In the genomic region with DNA sequence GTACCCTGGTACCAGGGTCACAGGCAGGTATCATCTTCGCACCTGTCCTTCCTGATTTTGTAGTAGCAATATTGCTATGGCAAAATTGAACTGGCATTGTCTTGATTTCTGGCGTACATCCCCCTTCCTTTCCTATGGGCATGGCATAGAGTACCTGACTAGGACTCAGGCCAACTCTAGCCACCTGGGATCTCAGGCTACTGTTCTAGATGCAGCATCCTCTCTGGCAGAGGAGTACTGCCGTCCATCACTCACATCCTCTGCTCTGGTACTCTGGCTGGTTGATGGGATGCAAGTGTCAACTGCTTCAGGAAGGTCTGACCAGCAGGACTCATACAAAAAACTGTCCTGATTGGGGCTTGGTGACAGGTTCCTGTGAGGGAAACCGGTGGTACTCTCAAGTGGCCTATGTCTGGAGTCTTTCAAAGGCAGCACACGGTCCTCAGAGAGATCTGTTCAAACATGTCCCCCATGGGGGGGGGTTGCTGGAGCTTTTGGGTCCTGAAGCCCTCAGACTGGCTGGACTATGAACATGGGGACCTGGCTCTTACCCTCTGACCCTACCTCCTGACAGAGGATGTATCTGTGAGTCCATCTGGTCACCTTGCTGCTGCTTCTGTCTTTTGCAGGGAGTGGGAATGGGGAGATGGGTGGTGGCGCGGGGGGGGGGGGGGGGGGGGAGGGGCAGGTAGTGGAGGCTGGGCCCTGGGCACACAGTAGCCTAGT, we compare ENCODE assay signal across 10 mouse cellular contexts.
DNase-seq lines count a peak whose midpoint lies in the region; ATAC-seq lines count a peak whose summit lies in the region.
"Had no signal": no experiment of that assay in that cellular context is flagged by ENCODE, and none has a peak within 500 bp of the region (broad histone marks: within the 10 kb centered on the region; RNA-seq: fewer than 3 reads in every experiment).

No protein-coding gene starts in this region.

- no peak overlapping the region for H3K9ac ChIP-seq in midbrain, embryonic 14.5 days (replicated peaks; ENCODE audit: low read length)
- no peak overlapping the region for H3K9ac ChIP-seq in hindbrain, embryonic 16.5 days (ENCODE audit: low read depth, low read length)
- peak overlapping the region; percentile 34; the same call in 1 of the 2 replicates for H3K9ac ChIP-seq in neural tube, embryonic 14.5 days (replicated peaks; ENCODE audit: low read depth, low read length)
- H3K9ac ChIP-seq: liver, postnatal 0 days had no signal

- 83% methylated on average over 5 of the region's 7 CpGs for WGBS in midbrain, embryonic 10.5 days
- WGBS in midbrain, embryonic 14.5 days = 75% methylated on average over 5 of the region's 7 CpGs
- WGBS in hindbrain, embryonic 16.5 days = 71% methylated on average over 5 of the region's 7 CpGs
- WGBS in neural tube, embryonic 14.5 days = 81% methylated on average over 5 of the region's 7 CpGs

- no peak overlapping the region for H3K4me3 ChIP-seq in midbrain, embryonic 10.5 days
- H3K4me3 ChIP-seq in midbrain, embryonic 14.5 days (replicated peaks; ENCODE audit: low read depth, low read length) = no peak overlapping the region
- H3K4me3 ChIP-seq in hindbrain, embryonic 16.5 days (ENCODE audit: low read length) = no peak overlapping the region
- H3K4me3 ChIP-seq in neural tube, embryonic 14.5 days (ENCODE audit: low read depth, low read length) = no peak overlapping the region

- no peak overlapping the region for H3K4me2 ChIP-seq in midbrain, embryonic 14.5 days (ENCODE audit: low read length)
- H3K4me2 ChIP-seq in hindbrain, embryonic 16.5 days (ENCODE audit: low read length) = no peak overlapping the region
- H3K4me2 ChIP-seq in neural tube, embryonic 14.5 days (ENCODE audit: low read depth, low read length) = no peak overlapping the region

- H3K36me3 ChIP-seq in midbrain, embryonic 10.5 days = no peaks in the 10 kb centered on the region
- no peaks in the 10 kb centered on the region for H3K36me3 ChIP-seq in midbrain, embryonic 14.5 days (ENCODE audit: control insufficient read depth, insufficient read depth, low read length)
- no peaks in the 10 kb centered on the region for H3K36me3 ChIP-seq in hindbrain, embryonic 16.5 days (ENCODE audit: control insufficient read depth, insufficient read depth, low read length)
- H3K36me3 ChIP-seq in neural tube, embryonic 14.5 days (ENCODE audit: control insufficient read depth, insufficient read depth, low read length) = no peaks in the 10 kb centered on the region

- H3K4me1 ChIP-seq in midbrain, embryonic 10.5 days = peaks cover 11% of the 10 kb centered on the region
- H3K4me1 ChIP-seq in midbrain, embryonic 14.5 days (ENCODE audit: control insufficient read depth, insufficient read depth, low read length) = peaks cover 6% of the 10 kb centered on the region; the same call in 1 of the 2 replicates
- H3K4me1 ChIP-seq in hindbrain, embryonic 16.5 days (ENCODE audit: control insufficient read depth, insufficient read depth, low read depth, low read length) = no peaks in the 10 kb centered on the region; the same call in 1 of the 2 replicates
- 0 out of 2 replicates have a peak, but pooled peaks cover 3% of the 10 kb centered on the region for H3K4me1 ChIP-seq in neural tube, embryonic 14.5 days (ENCODE audit: control insufficient read depth, insufficient read depth, low read length)

- peak overlapping the region; percentile 76 for H3K27ac ChIP-seq in midbrain, embryonic 10.5 days (replicated peaks)
- no peak overlapping the region for H3K27ac ChIP-seq in midbrain, embryonic 14.5 days (replicated peaks; ENCODE audit: low read depth, low read length)
- H3K27ac ChIP-seq in hindbrain, embryonic 16.5 days (ENCODE audit: low read depth, low read length) = no peak overlapping the region
- no peak overlapping the region for H3K27ac ChIP-seq in neural tube, embryonic 14.5 days (ENCODE audit: low read depth, low read length)

- no peak; the same call in 1 of the 2 replicates for ATAC-seq in midbrain, embryonic 14.5 days (ENCODE audit: low FRiP score, low TSS enrichment)
- peak; percentile 30; the same call in 1 of the 2 replicates for ATAC-seq in hindbrain, embryonic 16.5 days
- peak; percentile 74 for ATAC-seq in neural tube, embryonic 14.5 days (ENCODE audit: low read depth)
- ATAC-seq: liver, postnatal 0 days had no signal

- peak; percentile 84 for DNase-seq in heart, adult 11 months
- no peak for DNase-seq in heart, adult 8-10 months (ENCODE audit: low spot score)
- no peak for DNase-seq in midbrain, embryonic 10.5 days (ENCODE audit: low spot score)
- no peak for DNase-seq in midbrain, embryonic 14.5 days
- no peak for DNase-seq in adrenal gland, adult 8-10 months
- no peak for DNase-seq in adrenal gland, postnatal 14 days
- DNase-seq: gastrocnemius, postnatal 14 days; liver, postnatal 0 days had no signal

- H3K9me3 ChIP-seq in midbrain, embryonic 10.5 days (replicated peaks) = no peaks in the 10 kb centered on the region
- H3K9me3 ChIP-seq in midbrain, embryonic 14.5 days (ENCODE audit: control insufficient read depth, low read length) = no peaks in the 10 kb centered on the region
- no peaks in the 10 kb centered on the region for H3K9me3 ChIP-seq in hindbrain, embryonic 16.5 days (ENCODE audit: control insufficient read depth, low read length)
- H3K9me3 ChIP-seq in neural tube, embryonic 14.5 days (ENCODE audit: control insufficient read depth, low read length) = no peaks in the 10 kb centered on the region

- H3K27me3 ChIP-seq in midbrain, embryonic 10.5 days (ENCODE audit: low read depth, poor library complexity, severe bottlenecking) = no peaks in the 10 kb centered on the region
- H3K27me3 ChIP-seq in midbrain, embryonic 14.5 days (ENCODE audit: control insufficient read depth, insufficient read depth, low read length) = no peaks in the 10 kb centered on the region
- no peaks in the 10 kb centered on the region for H3K27me3 ChIP-seq in hindbrain, embryonic 16.5 days (replicated peaks; ENCODE audit: control insufficient read depth, insufficient read depth, low read length)
- H3K27me3 ChIP-seq in neural tube, embryonic 14.5 days (ENCODE audit: control insufficient read depth, insufficient read depth, low read length) = no peaks in the 10 kb centered on the region
